Mouse (Mus musculus) MEL (cell line): Measurements from ENCODE around the gene Fuca2. TPM values are rescaled to one million over a fixed set of nuclear protein-coding genes. Genes with fewer than 3 reads are reported as not detected.

Source experiments
- DNase-seq: peaks from one replicate; pipeline ENCODE4 v3.0.0; 2011; ENCODE audit warnings: low read depth, low spot score
- H3K27ac ChIP-seq: 2 replicates; pipeline ENCODE4 v1.5.1; 2012; ENCODE audit warnings: low read depth, mild to moderate bottlenecking, control low read depth, low read length, moderate library complexity; ENCODE audit not compliant: control insufficient read depth
- H3K27me3 ChIP-seq, 2 experiments: fragments of 150-350 bp in 1 of 2; sonication (generic) in 1 of 2; 2 replicates each; pipeline ENCODE4 v1.6.1; 2012; ENCODE audit warnings: low read length in 2 of 2, mild to moderate bottlenecking in 2 of 2, improper control_type of control experiment in 1 of 2, moderate library complexity in 1 of 2; ENCODE audit not compliant: insufficient read depth in 2 of 2, control insufficient read depth in 1 of 2
- H3K36me3 ChIP-seq, 2 experiments: 2 replicates each; pipeline ENCODE4 v1.6.1; 2012 to 2014; ENCODE audit warnings: low read length in 2 of 2, improper control_type of control experiment in 1 of 2, inconsistent platforms in 1 of 2, mild to moderate bottlenecking in 1 of 2; ENCODE audit not compliant: insufficient read depth in 2 of 2, control insufficient read depth in 1 of 2
- H3K4me1 ChIP-seq, 2 experiments: fragments of 150-350 bp in 1 of 2; sonication (generic) in 1 of 2; 2 replicates each; pipeline ENCODE4 v1.6.1; 2012; ENCODE audit warnings: low read length in 2 of 2, improper control_type of control experiment in 1 of 2, mild to moderate bottlenecking in 1 of 2; ENCODE audit not compliant: insufficient read depth in 2 of 2, control insufficient read depth in 1 of 2
- H3K4me3 ChIP-seq, 2 experiments: fragments of 150-350 bp in 1 of 2; sonication (generic) in 1 of 2; 2 replicates each; pipeline ENCODE4 v1.5.1; 2012; ENCODE audit warnings: low read depth in 2 of 2, low read length in 2 of 2, mild to moderate bottlenecking in 2 of 2, moderate library complexity in 2 of 2, control low read depth in 1 of 2, improper control_type of control experiment in 1 of 2; ENCODE audit not compliant: control insufficient read depth in 1 of 2, insufficient read depth in 1 of 2
- H3K79me2 ChIP-seq: 2 replicates; pipeline ENCODE4 v1.6.1; 2012; ENCODE audit warnings: mild to moderate bottlenecking, low read length, moderate library complexity; ENCODE audit not compliant: control insufficient read depth, poor library complexity, insufficient read depth
- H3K9ac ChIP-seq: 2 replicates; pipeline ENCODE4 v1.6.1; 2012; ENCODE audit warnings: low read depth, mild to moderate bottlenecking, control low read depth, low read length, moderate library complexity; ENCODE audit not compliant: control insufficient read depth, poor library complexity, severe bottlenecking
- H3K9me3 ChIP-seq: fragments of 150-350 bp; sonication (generic); replicated peaks from 2 replicates; pipeline ENCODE4 v1.6.1; 2012; ENCODE audit warnings: mild to moderate bottlenecking, low read length, improper control_type of control experiment, moderate library complexity; ENCODE audit not compliant: insufficient read depth
- CHD1 ChIP-seq: IDR thresholded peaks from 2 replicates; pipeline ENCODE4 v1.6.1; 2012; ENCODE audit warnings: low read depth, mild to moderate bottlenecking, inconsistent platforms, low read length, improper control_type of control experiment
- CHD2 ChIP-seq: IDR thresholded peaks from 2 replicates; pipeline ENCODE4 v1.6.1; 2011; ENCODE audit warnings: low read length, improper control_type of control experiment
- E2F4 ChIP-seq: IDR thresholded peaks from 2 replicates; pipeline ENCODE4 v1.6.1; 2011; ENCODE audit warnings: low read depth, low read length, improper control_type of control experiment, borderline replicate concordance
- ELF1 ChIP-seq: IDR thresholded peaks from 2 replicates; pipeline ENCODE4 v1.6.1; 2014; ENCODE audit warnings: low read depth, mild to moderate bottlenecking, inconsistent platforms, low read length, improper control_type of control experiment, moderate library complexity
- EP300 ChIP-seq, 2 experiments: IDR thresholded peaks; 2 replicates each; pipeline ENCODE4 v1.6.1; 2011; ENCODE audit warnings: improper control_type of control experiment in 2 of 2, low read length in 2 of 2, low read depth in 1 of 2, mild to moderate bottlenecking in 1 of 2
- GABPA ChIP-seq: IDR thresholded peaks from 2 replicates; pipeline ENCODE4 v1.6.1; 2012; ENCODE audit warnings: low read depth, mild to moderate bottlenecking, inconsistent platforms, low read length, improper control_type of control experiment, moderate library complexity
- GATA1 ChIP-seq: IDR thresholded peaks from 2 replicates; pipeline ENCODE4 v1.6.1; 2011; ENCODE audit warnings: low read depth, low read length, improper control_type of control experiment
- JUND ChIP-seq: IDR thresholded peaks from 2 replicates; pipeline ENCODE4 v1.6.1; 2011; ENCODE audit warnings: low read depth, mild to moderate bottlenecking, improper control_type of control experiment, low read length
- KAT2A ChIP-seq: conservative IDR thresholded peaks from 2 replicates; pipeline ENCODE4 v1.6.1; 2012; ENCODE audit warnings: low read depth, low read length, improper control_type of control experiment, inconsistent platforms
- MAFK ChIP-seq: IDR thresholded peaks from 2 replicates; pipeline ENCODE4 v1.6.1; 2011; ENCODE audit warnings: low read depth, mild to moderate bottlenecking, low read length, improper control_type of control experiment, borderline replicate concordance
- MAX ChIP-seq: IDR thresholded peaks from 2 replicates; pipeline ENCODE4 v1.6.1; 2011; ENCODE audit warnings: low read length, improper control_type of control experiment
- MAZ ChIP-seq: IDR thresholded peaks from 2 replicates; pipeline ENCODE4 v1.6.1; 2012; ENCODE audit warnings: low read depth, mild to moderate bottlenecking, inconsistent platforms, low read length, improper control_type of control experiment
- MEF2A ChIP-seq: IDR thresholded peaks from 2 replicates; pipeline ENCODE4 v1.6.1; 2014; ENCODE audit warnings: low read depth, mild to moderate bottlenecking, inconsistent platforms, low read length, improper control_type of control experiment; ENCODE audit not compliant: poor library complexity, insufficient replicate concordance, severe bottlenecking; ENCODE audit errors: extremely low read depth
- MYB ChIP-seq: IDR thresholded peaks from 2 replicates; pipeline ENCODE4 v1.6.1; 2011; ENCODE audit warnings: mild to moderate bottlenecking, low read depth, low read length, improper control_type of control experiment
- NELFE ChIP-seq: IDR thresholded peaks from 2 replicates; pipeline ENCODE4 v1.6.1; 2011; ENCODE audit warnings: low read depth, low read length, improper control_type of control experiment
- NRF1 ChIP-seq: IDR thresholded peaks from 2 replicates; pipeline ENCODE4 v1.6.1; 2014; ENCODE audit warnings: low read depth, mild to moderate bottlenecking, inconsistent platforms, low read length, improper control_type of control experiment, moderate library complexity; ENCODE audit not compliant: poor library complexity, insufficient read depth, severe bottlenecking
- POLR2A ChIP-seq, 2 experiments: IDR thresholded peaks; 2 replicates each; pipeline ENCODE4 v1.6.1; 2011 to 2012; ENCODE audit warnings: low read length in 2 of 2, mild to moderate bottlenecking in 2 of 2, control low read depth in 1 of 2, improper control_type of control experiment in 1 of 2, low read depth in 1 of 2, moderate library complexity in 1 of 2; ENCODE audit not compliant: control insufficient read depth in 1 of 2, insufficient read depth in 1 of 2, poor library complexity in 1 of 2
- POLR2AphosphoS5 ChIP-seq: IDR thresholded peaks from 2 replicates; pipeline ENCODE4 v1.6.1; 2012; ENCODE audit warnings: low read depth, borderline replicate concordance, mild to moderate bottlenecking, inconsistent platforms, low read length, moderate library complexity, mixed read lengths
- RAD21 ChIP-seq: IDR thresholded peaks from 2 replicates; pipeline ENCODE4 v1.6.1; 2011; ENCODE audit warnings: mild to moderate bottlenecking, low read depth, low read length, improper control_type of control experiment
- SIN3A ChIP-seq: IDR thresholded peaks from 2 replicates; pipeline ENCODE4 v1.6.1; 2012; ENCODE audit warnings: low read length, improper control_type of control experiment, inconsistent platforms
- TAL1 ChIP-seq: IDR thresholded peaks from 2 replicates; pipeline ENCODE4 v1.6.1; 2012; ENCODE audit warnings: mild to moderate bottlenecking, inconsistent platforms, low read length, moderate library complexity, mixed read lengths
- TCF12 ChIP-seq: IDR thresholded peaks from 2 replicates; pipeline ENCODE4 v1.6.1; 2014; ENCODE audit warnings: low read depth, mild to moderate bottlenecking, inconsistent platforms, low read length, improper control_type of control experiment, moderate library complexity
- UBTF ChIP-seq: IDR thresholded peaks from 2 replicates; pipeline ENCODE4 v1.6.1; 2012; ENCODE audit warnings: low read depth, mild to moderate bottlenecking, inconsistent platforms, low read length, improper control_type of control experiment, moderate library complexity, borderline replicate concordance; ENCODE audit not compliant: insufficient read depth
- USF2 ChIP-seq, 2 experiments: IDR thresholded peaks; 2 replicates each; pipeline ENCODE4 v1.6.1; 2011 to 2012; ENCODE audit warnings: improper control_type of control experiment in 2 of 2, low read length in 2 of 2, borderline replicate concordance in 1 of 2, inconsistent platforms in 1 of 2, low read depth in 1 of 2, mild to moderate bottlenecking in 1 of 2; ENCODE audit not compliant: insufficient read depth in 1 of 2
- ZMIZ1 ChIP-seq: IDR thresholded peaks from 2 replicates; pipeline ENCODE4 v1.6.1; 2012; ENCODE audit warnings: low read depth, mild to moderate bottlenecking, inconsistent platforms, low read length, improper control_type of control experiment, moderate library complexity
- ZNF384 ChIP-seq: IDR thresholded peaks from 2 replicates; pipeline ENCODE4 v1.6.1; 2012; ENCODE audit warnings: low read depth, mild to moderate bottlenecking, inconsistent platforms, low read length, improper control_type of control experiment
- polyA plus RNA-seq, 2 experiments: library from polyadenylated mRNA; stranded (reverse) in 1 of 2; unstranded in 1 of 2; fragments of >175 nt in 1 of 2; fragments of >200 nt in 1 of 2; gene quantifications; 2 replicates each; pipeline versions ENCODE4 v1.2.1 to v1.2.4; 2012; ENCODE audit warnings: low replicate concordance in 2 of 2, low read depth in 1 of 2; ENCODE audit not compliant: insufficient read length in 2 of 2, insufficient read depth in 1 of 2, missing spikeins in 1 of 2
- total RNA-seq: library from RNA; depleted of rRNA; stranded (reverse); fragments of 300-350 nt; gene quantifications from 2 replicates; pipeline ENCODE4 v1.2.3, GENCODE M21; 2012; rRNA removed

The Fuca2 gene
- total RNA-seq (14.1 and 17.0 TPM in 2 replicates), polyA plus RNA-seq (10 to 100 TPM in 1 of 2 experiments, not detected in 1; 22.6 TPM)

DNA sequence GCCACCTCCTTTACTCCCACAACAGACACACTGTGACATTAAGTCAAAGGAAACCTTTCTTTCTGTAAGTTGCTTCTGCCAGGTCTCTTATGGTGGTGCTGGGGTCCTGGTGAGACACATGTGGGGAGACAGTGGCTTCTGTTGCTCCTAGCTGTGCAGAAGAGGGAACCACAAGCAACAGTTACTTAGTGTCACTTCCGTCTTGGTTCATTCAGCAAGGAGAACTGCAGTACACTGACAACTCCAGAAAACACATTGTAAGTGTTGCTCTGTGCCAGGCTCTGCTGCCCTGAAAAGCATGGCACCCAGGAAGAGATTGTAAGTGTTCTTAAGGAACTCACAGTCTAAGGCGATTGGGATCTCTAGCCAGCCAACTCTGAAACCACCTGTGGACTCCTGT lies at the start of gene Fuca2:
Gene Fuca2, plus strand, starts transcription at position 210 of the 400 bp plus-strand sequence.
- no peak for TF ChIP-seq TCF12
- no peak for TF ChIP-seq MAZ
- no peak for TF ChIP-seq CHD2
- TF ChIP-seq EP300 (IDR thresholded peaks at IDR 0.05; ENCODE audit: low read depth in 1 of 2, low read length in 2 of 2), result no peak
- no peak for TF ChIP-seq GABPA
- TF ChIP-seq UBTF, result no peak
- TF ChIP-seq POLR2A (IDR thresholded peaks at IDR 0.05; ENCODE audit: control insufficient read depth in 1 of 2, insufficient read depth in 1 of 2, low read depth in 1 of 2, low read length in 2 of 2, poor library complexity in 1 of 2), result no peak
- TF ChIP-seq POLR2AphosphoS5, result no peak
- TF ChIP-seq JUND, result no peak
- TF ChIP-seq NRF1, result no peak
- TF ChIP-seq NELFE, result no peak
- no peak for TF ChIP-seq ELF1
- TF ChIP-seq ZNF384, result no peak
- no peak for TF ChIP-seq MAFK
- TF ChIP-seq ZMIZ1, result no peak
- TF ChIP-seq KAT2A, result no peak
- no peak for TF ChIP-seq MYB
- Histone ChIP-seq H3K79me2 (peaks cover 2% of the 10 kb centered on the region; the same call in 1 of the 2 replicates), H3K27me3 (no peaks in the 10 kb centered on the region; a peak in 1 of 4 replicates), H3K4me1 (peaks cover 0 to 7% of the 10 kb centered on the region in 2 experiments; a peak in 2 of 4 replicates), H3K36me3 (peaks cover 0 to 4% of the 10 kb centered on the region in 2 experiments; a peak in 2 of 4 replicates), H3K9ac (peak within 1 kb of the TSS; percentile 95), H3K9me3 (no peaks in the 10 kb centered on the region), H3K27ac (no peak within 1 kb of the TSS), H3K4me3 (peak within 1 kb of the TSS; percentile 86 to 90; a peak in 3 of 4 replicates)
- DNase-seq, result no peak

DNA sequence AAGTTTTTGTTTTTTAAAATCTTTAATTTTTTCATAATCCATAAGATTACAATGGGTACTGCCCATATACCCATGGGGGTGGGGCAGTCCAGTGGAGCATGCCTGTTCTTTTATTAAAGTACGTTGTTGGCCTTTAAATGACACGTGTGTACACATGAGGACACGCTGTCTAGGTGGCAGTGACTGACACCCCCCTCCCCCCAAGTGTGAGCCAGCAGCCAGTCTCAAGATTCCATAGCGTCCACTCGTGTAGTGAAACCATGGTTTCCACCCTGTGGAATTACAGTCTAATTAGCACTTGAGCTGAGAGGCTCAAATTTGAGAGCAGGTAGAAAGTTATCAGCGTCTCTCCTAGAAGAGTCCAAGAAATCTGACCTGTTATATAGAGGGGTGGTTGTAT lies 47.7 kb upstream of the Fuca2 start:
- DNase-seq, result no peak
- H3K4me3 ChIP-seq, result no peak overlapping the region

More for the DNA sequence above, 47.7 kb upstream of the Fuca2 start:
- Histone ChIP-seq H3K27me3 (no peaks in the 10 kb centered on the region), H3K79me2 (no peaks in the 10 kb centered on the region), H3K9me3 (no peaks in the 10 kb centered on the region), H3K4me1 (no peaks in the 10 kb centered on the region), H3K36me3 (no peaks in the 10 kb centered on the region), H3K9ac (no peak overlapping the region), H3K27ac (no peak overlapping the region)
- TF ChIP-seq USF2 (IDR thresholded peaks at IDR 0.05; ENCODE audit: borderline replicate concordance in 1 of 2, insufficient read depth in 1 of 2, low read depth in 1 of 2, low read length in 2 of 2) (no peak), NELFE (no peak), UBTF (no peak), TAL1 (no peak), ZNF384 (no peak), SIN3A (no peak), GATA1 (no peak), POLR2AphosphoS5 (no peak), GABPA (no peak), CHD1 (no peak), MAX (no peak), RAD21 (no peak), E2F4 (no peak), MYB (no peak), TCF12 (no peak), MEF2A (no peak)
